Mouse (Mus musculus): ENCODE measurements at regions not wholly inside any gene's neighbourhood (a gene's known extent, or its start where the extent isn't known, plus 50 kb on each side); places are given as distances from the start of the nearest gene placed in this dataset.

DNA sequence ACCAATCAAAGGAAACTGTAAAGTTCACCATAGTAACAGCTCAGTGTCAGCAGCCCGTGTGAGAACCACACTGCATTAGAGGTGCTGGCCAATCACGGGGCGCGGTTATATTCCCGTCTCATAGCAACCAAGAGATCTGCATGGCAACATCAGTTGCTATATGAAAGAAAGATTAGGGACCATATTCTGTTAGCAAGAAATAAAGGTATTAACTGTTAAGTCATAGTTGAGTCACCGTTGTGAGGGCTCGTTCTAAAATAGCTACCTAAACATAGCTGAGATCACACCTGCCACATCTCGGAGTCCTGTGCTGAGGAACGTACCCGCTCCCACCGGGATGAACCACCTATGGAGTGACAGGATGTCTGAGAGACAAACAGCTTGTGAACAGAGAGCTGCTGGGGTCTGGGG lies 103.2 kb upstream of the Peli1 start:
- ATAC-seq (ENCODE audit: borderline replicate concordance, extremely low read depth, low FRiP score, low TSS enrichment): no peak
- no peaks in the 10 kb centered on the region for H3K9me3 ChIP-seq
- H3K36me3 ChIP-seq: no peaks in the 10 kb centered on the region
- H3K4me2 ChIP-seq: no peak overlapping the region
- no peak overlapping the region for H3K9ac ChIP-seq
- 78% methylated on average over 11 of the region's 11 CpGs for WGBS
- H3K27me3 ChIP-seq: no peaks in the 10 kb centered on the region
- peaks cover 7% of the 10 kb centered on the region for H3K4me1 ChIP-seq
- H3K27ac ChIP-seq: no peak overlapping the region
- no peak overlapping the region for H3K4me3 ChIP-seq

DNA sequence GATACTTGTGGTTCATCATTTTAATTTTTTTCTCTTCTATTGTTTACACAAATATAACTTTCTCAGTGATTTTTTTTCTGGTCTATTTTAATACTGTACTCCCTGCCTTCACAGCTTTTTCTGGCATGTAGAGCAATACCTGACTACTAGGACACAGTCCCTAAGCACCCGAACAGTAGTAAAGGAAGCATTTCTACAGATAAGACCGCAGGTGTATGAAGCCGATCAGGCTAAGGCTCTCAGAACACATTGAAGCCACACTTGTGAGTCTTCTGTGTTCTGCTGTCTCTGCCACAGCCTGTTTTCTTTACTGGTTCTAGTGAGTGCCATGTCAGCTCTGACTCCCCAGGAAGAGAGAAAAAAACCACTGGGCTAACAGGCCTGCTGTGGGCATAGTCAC lies 102.2 kb upstream of the Peli1 start:
- Histone ChIP-seq H3K9ac (no peak overlapping the region), H3K27me3 (no peaks in the 10 kb centered on the region), H3K27ac (no peak overlapping the region), H3K36me3 (no peaks in the 10 kb centered on the region), H3K4me2 (no peak overlapping the region), H3K4me1 (peaks cover 7% of the 10 kb centered on the region), H3K9me3 (no peaks in the 10 kb centered on the region), H3K4me3 (no peak overlapping the region)
- ATAC-seq (ENCODE audit: borderline replicate concordance, extremely low read depth, low FRiP score, low TSS enrichment): no peak
- WGBS: 75% methylated on average over 3 of the region's 3 CpGs

DNA sequence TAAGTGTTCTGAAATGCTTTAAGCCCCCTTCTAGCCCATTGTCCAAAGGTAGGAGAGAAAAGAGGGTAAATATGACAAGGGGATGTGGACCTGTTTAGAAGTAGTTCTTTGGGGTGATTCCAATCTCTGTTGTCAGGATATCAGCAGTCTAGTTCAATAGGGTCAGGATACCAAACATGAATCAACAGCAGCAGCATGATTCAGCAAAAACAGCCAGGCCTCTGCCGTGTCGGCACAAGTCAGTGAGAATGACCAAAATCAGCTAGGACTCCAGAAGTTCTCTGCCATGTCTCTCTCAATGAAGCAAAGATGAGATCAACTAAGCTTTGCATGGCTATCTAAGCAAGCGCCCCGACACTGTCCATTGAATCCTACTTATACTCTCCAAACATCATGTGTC lies 97.5 kb upstream of the Peli1 start:
- no peaks in the 10 kb centered on the region for H3K27me3 ChIP-seq
- WGBS: 93% methylated on average over 4 of the region's 4 CpGs
- no peak for ATAC-seq (ENCODE audit: borderline replicate concordance, extremely low read depth, low FRiP score, low TSS enrichment)
- H3K36me3 ChIP-seq: no peaks in the 10 kb centered on the region
- H3K27ac ChIP-seq: no peak overlapping the region
- no peaks in the 10 kb centered on the region for H3K9me3 ChIP-seq
- no peak overlapping the region for H3K4me3 ChIP-seq
- H3K4me2 ChIP-seq: no peak overlapping the region
- H3K4me1 ChIP-seq: no peaks in the 10 kb centered on the region
- H3K9ac ChIP-seq: no peak overlapping the region

DNA sequence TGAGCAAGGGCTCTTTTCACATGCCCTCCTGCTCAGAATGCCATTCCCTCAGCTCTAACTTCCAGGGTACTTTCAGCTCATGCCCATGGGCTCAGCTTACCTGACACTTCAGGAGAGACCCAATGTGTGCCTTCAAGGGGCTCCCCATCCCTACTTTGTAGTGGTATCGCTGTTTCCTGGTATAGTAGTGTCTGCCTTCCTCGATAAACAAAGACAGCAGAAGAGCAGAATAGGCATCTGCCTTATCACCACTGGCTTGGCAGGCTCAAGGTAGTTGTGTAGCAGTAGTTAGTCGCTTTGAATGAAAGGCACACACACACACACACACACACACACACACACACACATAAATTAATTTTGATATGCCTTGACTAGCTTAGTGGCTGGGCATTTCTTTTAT lies 89.7 kb upstream of the Peli1 start:
- no peak overlapping the region for H3K4me3 ChIP-seq
- H3K27me3 ChIP-seq: no peaks in the 10 kb centered on the region
- H3K4me2 ChIP-seq: no peak overlapping the region
- 73% methylated on average over 3 of the region's 3 CpGs for WGBS
- no peaks in the 10 kb centered on the region for H3K4me1 ChIP-seq
- H3K27ac ChIP-seq: no peak overlapping the region
- no peaks in the 10 kb centered on the region for H3K9me3 ChIP-seq
- H3K9ac ChIP-seq: no peak overlapping the region
- H3K36me3 ChIP-seq: no peaks in the 10 kb centered on the region
- no peak for ATAC-seq (ENCODE audit: borderline replicate concordance, extremely low read depth, low FRiP score, low TSS enrichment)

DNA sequence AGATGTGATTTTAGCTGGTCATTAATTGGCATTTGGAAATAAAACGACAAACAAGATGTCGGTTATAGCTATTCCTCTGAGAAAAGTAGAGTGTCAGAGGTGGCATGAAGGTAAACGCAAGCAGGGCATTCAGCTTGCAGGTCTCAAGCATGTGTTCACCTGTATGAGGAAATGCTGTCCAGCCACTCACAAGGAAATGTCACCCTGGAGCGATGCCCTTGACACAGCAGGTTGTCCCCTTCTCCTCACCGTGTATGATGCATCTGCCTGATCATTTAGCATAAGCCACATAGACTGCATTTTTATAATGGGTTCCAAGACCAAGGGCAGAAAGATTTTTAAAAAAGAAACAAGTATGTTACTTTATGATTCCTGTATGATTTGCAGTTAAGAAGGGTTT lies 83.9 kb upstream of the Peli1 start:
- Histone ChIP-seq H3K9ac (no peak overlapping the region), H3K9me3 (no peaks in the 10 kb centered on the region), H3K4me2 (no peak overlapping the region), H3K27me3 (no peaks in the 10 kb centered on the region), H3K4me1 (no peaks in the 10 kb centered on the region), H3K36me3 (no peaks in the 10 kb centered on the region), H3K4me3 (no peak overlapping the region), H3K27ac (no peak overlapping the region)
- no peak for ATAC-seq (ENCODE audit: borderline replicate concordance, extremely low read depth, low FRiP score, low TSS enrichment)
- WGBS: 92% methylated on average over 5 of the region's 5 CpGs

DNA sequence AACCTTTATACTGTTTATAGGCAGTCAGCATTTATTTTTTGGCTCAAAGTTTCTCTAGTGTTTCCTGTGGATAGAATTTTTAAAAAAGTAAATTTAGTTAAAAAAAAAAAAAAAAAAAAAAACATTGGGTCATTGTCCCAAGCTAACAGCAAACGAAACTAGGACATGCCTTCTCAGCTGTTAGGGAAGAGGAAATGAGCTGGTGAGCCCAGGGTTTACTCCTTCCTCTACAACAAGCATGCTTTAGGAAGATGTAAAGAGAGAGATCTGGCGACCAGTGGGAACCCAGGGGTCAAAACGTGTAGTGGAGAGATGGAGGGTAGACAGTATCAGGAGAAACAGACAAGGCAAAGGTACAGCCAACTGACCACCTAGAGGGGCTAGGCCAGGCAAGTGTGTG lies 81.6 kb upstream of the Peli1 start:
- no peak overlapping the region for H3K27ac ChIP-seq
- WGBS: 55% methylated on average over 3 of the region's 3 CpGs

DNA sequence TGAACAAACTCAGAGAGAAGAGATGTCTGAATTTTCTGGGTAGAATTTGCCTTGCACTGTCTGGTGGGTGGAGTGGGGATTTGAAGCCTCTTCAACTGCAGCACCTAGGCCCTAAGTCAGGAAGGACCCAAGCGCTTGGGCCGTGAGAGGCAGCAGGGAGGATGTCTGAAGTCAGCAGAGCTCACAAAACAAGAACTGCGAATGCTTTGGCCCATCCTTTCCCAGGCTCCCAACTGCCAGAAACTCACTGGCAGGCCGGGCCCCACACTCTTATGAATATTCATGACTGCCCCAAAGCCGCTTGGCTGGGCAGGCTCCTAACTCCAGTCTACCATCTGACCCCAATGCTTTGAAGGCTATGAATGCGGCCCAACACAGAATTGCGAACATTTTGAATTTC lies 80.2 kb upstream of the Peli1 start:
- no peak overlapping the region for H3K9ac ChIP-seq
- H3K36me3 ChIP-seq: no peaks in the 10 kb centered on the region
- no peak overlapping the region for H3K4me3 ChIP-seq
- H3K27me3 ChIP-seq: no peaks in the 10 kb centered on the region
- H3K27ac ChIP-seq: no peak overlapping the region
- ATAC-seq (ENCODE audit: borderline replicate concordance, extremely low read depth, low FRiP score, low TSS enrichment): no peak
- peaks cover 16% of the 10 kb centered on the region for H3K4me1 ChIP-seq
- no peaks in the 10 kb centered on the region for H3K9me3 ChIP-seq
- no peak overlapping the region for H3K4me2 ChIP-seq
- WGBS: 63% methylated on average over 7 of the region's 7 CpGs

More for the DNA sequence above, 81.6 kb upstream of the Peli1 start:
- no peaks in the 10 kb centered on the region for H3K27me3 ChIP-seq
- peaks cover 4% of the 10 kb centered on the region; the same call in 1 of the 2 replicates for H3K4me1 ChIP-seq
- no peaks in the 10 kb centered on the region for H3K9me3 ChIP-seq
- no peak overlapping the region for H3K4me2 ChIP-seq
- no peaks in the 10 kb centered on the region for H3K36me3 ChIP-seq
- H3K9ac ChIP-seq: no peak overlapping the region
- H3K4me3 ChIP-seq: no peak overlapping the region
- ATAC-seq (ENCODE audit: borderline replicate concordance, extremely low read depth, low FRiP score, low TSS enrichment): no peak

DNA sequence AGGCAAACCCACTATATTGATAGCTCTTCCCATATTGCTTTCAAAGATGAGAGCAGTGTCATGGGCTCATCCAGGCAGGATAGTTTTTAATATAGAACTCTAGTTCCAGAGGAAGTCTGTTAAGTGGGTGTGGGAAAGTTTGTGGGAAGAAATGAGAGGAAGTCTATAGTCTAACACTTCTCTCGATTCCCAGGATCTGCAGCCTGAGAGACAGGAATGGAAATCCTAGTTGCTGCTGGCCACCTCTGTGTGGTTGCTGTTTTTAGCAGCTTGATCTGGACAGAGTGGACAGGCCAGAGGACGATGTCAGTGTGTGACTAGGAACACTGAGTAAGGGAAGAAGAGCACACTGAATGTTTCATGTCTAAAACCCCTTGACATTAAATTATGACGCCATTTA lies 76.8 kb upstream of the Peli1 start:
- H3K27me3 ChIP-seq: no peaks in the 10 kb centered on the region
- ATAC-seq (ENCODE audit: borderline replicate concordance, extremely low read depth, low FRiP score, low TSS enrichment): no peak
- 48% methylated on average over 3 of the region's 3 CpGs for WGBS
- no peak overlapping the region for H3K4me2 ChIP-seq
- H3K36me3 ChIP-seq: no peaks in the 10 kb centered on the region
- H3K4me3 ChIP-seq: no peak overlapping the region
- no peaks in the 10 kb centered on the region for H3K9me3 ChIP-seq
- peaks cover 23% of the 10 kb centered on the region for H3K4me1 ChIP-seq
- no peak overlapping the region for H3K9ac ChIP-seq
- H3K27ac ChIP-seq: no peak overlapping the region

DNA sequence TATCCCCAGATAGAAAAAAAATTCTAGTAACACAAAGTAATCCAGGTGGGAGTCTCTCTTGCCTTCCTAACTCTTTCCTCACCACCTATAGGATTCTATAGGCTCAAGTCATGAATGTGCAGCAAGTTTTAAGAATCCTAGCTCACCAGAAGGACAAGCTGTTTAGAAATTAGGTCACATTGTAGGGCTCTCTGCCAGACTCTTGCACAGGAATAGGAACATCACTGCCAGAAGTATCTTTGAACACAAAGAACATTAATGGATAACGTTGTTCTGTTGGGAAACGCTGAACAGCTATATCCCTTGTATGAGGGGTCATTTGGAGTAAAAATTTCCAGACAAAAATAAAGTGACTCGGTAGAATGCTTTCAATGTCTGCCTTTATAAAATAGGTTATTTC lies 75.6 kb upstream of the Peli1 start:
- Histone ChIP-seq H3K4me3 (no peak overlapping the region), H3K27ac (0 out of 2 replicates have a peak overlapping the region, but pooled peaks have one; percentile 13), H3K9me3 (no peaks in the 10 kb centered on the region), H3K4me1 (peaks cover 23% of the 10 kb centered on the region), H3K36me3 (no peaks in the 10 kb centered on the region), H3K9ac (no peak overlapping the region), H3K4me2 (no peak overlapping the region), H3K27me3 (no peaks in the 10 kb centered on the region)
- 43% methylated on average over 3 of the region's 3 CpGs for WGBS
- ATAC-seq (ENCODE audit: borderline replicate concordance, extremely low read depth, low FRiP score, low TSS enrichment): no peak

DNA sequence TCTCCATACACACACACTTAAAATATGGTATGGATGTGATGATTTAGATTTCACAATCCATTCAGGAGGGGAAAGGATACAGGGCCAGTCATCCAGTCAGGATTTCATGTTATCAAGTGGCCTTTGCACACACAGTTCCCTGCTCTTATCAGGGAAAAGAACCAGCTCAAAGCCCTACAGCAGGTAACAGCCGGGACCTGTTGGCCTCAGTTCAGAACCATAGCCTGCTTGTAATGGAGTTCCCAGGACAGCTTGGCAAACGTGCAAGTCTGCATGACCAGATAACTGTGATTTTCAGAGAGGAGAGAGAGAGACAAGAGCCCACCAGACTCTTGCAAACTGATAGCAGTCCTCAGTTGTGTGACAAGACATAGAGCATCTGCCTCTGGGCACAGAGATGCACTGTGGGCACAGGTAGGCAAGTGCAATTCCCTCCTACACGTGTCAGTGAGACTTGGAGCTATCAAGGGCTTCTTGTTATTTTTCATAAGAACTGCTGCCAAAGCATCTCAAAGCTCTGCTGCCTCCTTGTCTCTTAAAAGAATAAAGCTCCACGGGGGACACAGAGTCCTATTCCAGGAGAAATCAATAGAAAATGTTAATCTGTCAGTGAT lies 74.9 kb upstream of the Peli1 start:
- Histone ChIP-seq H3K4me3 (no peak overlapping the region), H3K36me3 (no peaks in the 10 kb centered on the region), H3K9me3 (no peaks in the 10 kb centered on the region), H3K9ac (no peak overlapping the region), H3K27ac (no peak overlapping the region), H3K4me1 (peaks cover 23% of the 10 kb centered on the region), H3K27me3 (no peaks in the 10 kb centered on the region), H3K4me2 (no peak overlapping the region)
- WGBS: 24% methylated on average over 4 of the region's 4 CpGs
- no peak for ATAC-seq (ENCODE audit: borderline replicate concordance, extremely low read depth, low FRiP score, low TSS enrichment)

DNA sequence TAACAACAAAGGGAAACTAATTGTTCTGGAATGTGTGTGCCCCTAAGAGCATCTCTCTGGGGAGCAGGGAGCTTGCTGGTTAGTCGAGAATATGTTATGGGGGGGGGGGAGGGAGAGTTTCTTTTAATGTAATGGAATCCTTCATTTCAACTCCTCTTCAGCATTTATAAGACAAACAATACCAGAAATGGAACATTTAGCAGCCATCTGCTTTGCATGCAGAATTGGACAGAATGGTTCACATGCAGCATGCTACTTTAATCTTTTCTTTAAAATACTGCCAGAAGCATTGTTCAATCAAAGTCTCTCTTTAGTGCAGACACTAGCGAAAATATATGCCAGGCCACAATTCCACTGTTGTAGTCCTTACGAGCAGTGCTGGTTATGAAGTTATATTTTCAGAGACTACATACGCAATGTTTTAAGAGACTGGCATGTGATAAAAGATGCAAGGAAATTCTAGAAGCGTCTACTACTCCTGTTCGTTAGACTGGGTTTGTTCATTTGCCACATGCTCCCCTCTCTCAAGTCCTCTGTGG lies 74.2 kb upstream of the Peli1 start:
- Histone ChIP-seq H3K9ac (no peak overlapping the region), H3K36me3 (no peaks in the 10 kb centered on the region), H3K27ac (no peak overlapping the region), H3K4me3 (no peak overlapping the region), H3K4me2 (no peak overlapping the region), H3K9me3 (0 out of 2 replicates have a peak, but pooled peaks cover 2% of the 10 kb centered on the region), H3K27me3 (no peaks in the 10 kb centered on the region), H3K4me1 (peaks cover 23% of the 10 kb centered on the region)
- 65% methylated on average over 6 of the region's 6 CpGs for WGBS
- no peak for ATAC-seq (ENCODE audit: borderline replicate concordance, extremely low read depth, low FRiP score, low TSS enrichment)

DNA sequence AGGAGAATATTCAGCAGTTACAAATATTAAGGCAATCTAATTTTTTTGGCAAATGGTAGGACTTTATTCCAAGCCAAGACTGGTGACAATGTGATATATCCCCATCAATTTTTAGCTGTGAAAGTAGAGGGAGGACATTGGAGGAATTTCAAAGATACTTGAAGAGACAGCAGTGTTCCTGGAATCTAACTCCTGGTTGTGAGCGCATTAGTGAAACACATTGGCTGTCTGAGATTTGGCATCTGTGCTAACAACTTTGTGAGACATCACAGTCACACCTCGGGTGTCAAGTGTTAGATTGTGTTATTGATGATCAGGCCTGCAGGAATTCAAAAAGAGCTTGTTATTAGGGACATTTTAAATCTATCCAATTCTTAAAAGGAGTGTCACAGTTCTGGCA lies 71.3 kb upstream of the Peli1 start:
- ATAC-seq (ENCODE audit: borderline replicate concordance, extremely low read depth, low FRiP score, low TSS enrichment): no peak
- Histone ChIP-seq H3K9ac (no peak overlapping the region), H3K36me3 (no peaks in the 10 kb centered on the region), H3K4me1 (peaks cover 16% of the 10 kb centered on the region), H3K4me3 (no peak overlapping the region), H3K27ac (no peak overlapping the region), H3K27me3 (no peaks in the 10 kb centered on the region), H3K4me2 (no peak overlapping the region), H3K9me3 (0 out of 2 replicates have a peak, but pooled peaks cover 3% of the 10 kb centered on the region)
- WGBS: 64% methylated on average over 2 of the region's 2 CpGs

DNA sequence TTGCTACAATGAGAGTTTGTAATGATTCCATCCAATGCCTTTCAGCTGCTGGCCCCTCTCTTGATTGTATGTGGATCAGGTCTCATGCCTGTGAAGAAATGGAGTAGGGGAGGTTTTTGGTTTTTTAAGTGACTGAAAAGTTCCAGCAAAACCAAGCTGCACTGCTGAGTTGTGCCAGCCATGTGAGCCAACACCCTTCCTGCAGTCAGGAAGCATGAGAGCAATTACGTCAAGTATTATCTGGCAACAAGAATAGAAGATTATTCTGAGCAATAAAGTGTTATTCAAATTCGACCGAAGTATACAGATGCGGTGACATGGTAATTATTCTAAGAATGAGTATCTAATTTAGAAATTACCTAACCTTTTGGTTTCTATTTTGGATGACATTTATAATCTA lies 67.0 kb upstream of the Peli1 start:
- H3K4me3 ChIP-seq: no peak overlapping the region
- no peak overlapping the region for H3K4me2 ChIP-seq
- no peak overlapping the region for H3K27ac ChIP-seq
- 0 out of 2 replicates have a peak, but pooled peaks cover 3% of the 10 kb centered on the region for H3K9me3 ChIP-seq
- ATAC-seq (ENCODE audit: borderline replicate concordance, extremely low read depth, low FRiP score, low TSS enrichment): no peak
- H3K4me1 ChIP-seq: no peaks in the 10 kb centered on the region
- H3K9ac ChIP-seq: no peak overlapping the region
- H3K27me3 ChIP-seq: no peaks in the 10 kb centered on the region
- H3K36me3 ChIP-seq: no peaks in the 10 kb centered on the region
- 71% methylated on average over 4 of the region's 4 CpGs for WGBS

Measured in lung, embryonic 15.5 days (tissue).